Mouse (Mus musculus): Measurements from ENCODE around the gene Gnb4. TPM values are rescaled to one million over a fixed set of nuclear protein-coding genes. Genes with fewer than 3 reads are reported as not detected.

Gnb4 gene
- polyA plus RNA-seq, 1 experiment from 2014 or later: 60.7 TPM

GRCm38 (mm10) chr3:32538091-32538490 lies 78.3 kb downstream of the Gnb4 start:
- H3K27me3 ChIP-seq (ENCODE audit: insufficient read depth, low read length): no peaks in the 10 kb centered on the region
- no peak overlapping the region for H3K9ac ChIP-seq (replicated peaks; ENCODE audit: low read length)
- no peak for ATAC-seq (ENCODE audit: low FRiP score, low TSS enrichment)
- H3K4me1 ChIP-seq (ENCODE audit: insufficient read depth, low read length): no peaks in the 10 kb centered on the region; the same call in 1 of the 2 replicates
- H3K36me3 ChIP-seq (ENCODE audit: insufficient read depth, low read length): peaks cover 33% of the 10 kb centered on the region
- WGBS: 94% methylated on average over 5 of the region's 5 CpGs
- H3K27ac ChIP-seq (ENCODE audit: low read length): no peak overlapping the region
- no peaks in the 10 kb centered on the region for H3K9me3 ChIP-seq (ENCODE audit: low read length)
- H3K4me3 ChIP-seq (ENCODE audit: low read length): no peak overlapping the region
- no peak overlapping the region for H3K4me2 ChIP-seq (replicated peaks; ENCODE audit: low read depth, low read length)

- WGBS: 90% methylated on average over 1 of the region's 1 CpGs
- Histone ChIP-seq H3K4me1 (ENCODE audit: insufficient read depth, low read length) (no peaks in the 10 kb centered on the region; the same call in 1 of the 2 replicates), H3K27ac (ENCODE audit: low read length) (no peak overlapping the region), H3K27me3 (ENCODE audit: insufficient read depth, low read length) (no peaks in the 10 kb centered on the region), H3K4me3 (ENCODE audit: low read length) (no peak overlapping the region), H3K4me2 (replicated peaks; ENCODE audit: low read depth, low read length) (no peak overlapping the region), H3K9ac (replicated peaks; ENCODE audit: low read length) (no peak overlapping the region), H3K9me3 (ENCODE audit: low read length) (no peaks in the 10 kb centered on the region), H3K36me3 (ENCODE audit: insufficient read depth, low read length) (peaks cover 32% of the 10 kb centered on the region; the same call in 1 of the 2 replicates)
- ATAC-seq (ENCODE audit: low FRiP score, low TSS enrichment): no peak
These were observed 78.8 kb downstream of the Gnb4 start for GRCm38 (mm10) chr3:32537556-32537955.

- Histone ChIP-seq H3K27me3 (ENCODE audit: insufficient read depth, low read length) (no peaks in the 10 kb centered on the region), H3K4me2 (replicated peaks; ENCODE audit: low read depth, low read length) (no peak overlapping the region), H3K9ac (replicated peaks; ENCODE audit: low read length) (no peak overlapping the region), H3K36me3 (ENCODE audit: insufficient read depth, low read length) (peaks cover 36% of the 10 kb centered on the region; the same call in 1 of the 2 replicates), H3K4me3 (ENCODE audit: low read length) (no peak overlapping the region), H3K4me1 (ENCODE audit: insufficient read depth, low read length) (peaks cover 3% of the 10 kb centered on the region; the same call in 1 of the 2 replicates), H3K27ac (ENCODE audit: low read length) (no peak overlapping the region), H3K9me3 (ENCODE audit: low read length) (no peaks in the 10 kb centered on the region)
- 59% methylated on average over 1 of the region's 1 CpGs for WGBS
- ATAC-seq (ENCODE audit: low FRiP score, low TSS enrichment): no peak
These were observed 80.7 kb downstream of the Gnb4 start for GRCm38 (mm10) chr3:32535692-32536091.

Other genes with a start within 250 kb of the Gnb4 start
- gene Pik3ca, start 218.9 kb downstream of the Gnb4 start, polyA plus RNA-seq (2015; fragmentation: Nextera tagmentation; extraction: Ambion mirVana): 10.0 and 10.5 TPM in 2 replicates
- 0.23 and 0.26 TPM in 2 replicates for gene Kcnmb3, start 124.4 kb downstream of the Gnb4 start, polyA plus RNA-seq (2015; fragmentation: Nextera tagmentation; extraction: Ambion mirVana)
- gene Zfp639, start 106.3 kb downstream of the Gnb4 start, polyA plus RNA-seq (2015; fragmentation: Nextera tagmentation; extraction: Ambion mirVana): 38.6 and 42.2 TPM in 2 replicates
- 35.2 and 37.6 TPM in 2 replicates for gene Mfn1, start 87.1 kb downstream of the Gnb4 start, polyA plus RNA-seq (2015; fragmentation: Nextera tagmentation; extraction: Ambion mirVana)
- gene Actl6a, start 89.7 kb upstream of the Gnb4 start, polyA plus RNA-seq (2015; fragmentation: Nextera tagmentation; extraction: Ambion mirVana): 188 and 196 TPM in 2 replicates
- gene Ndufb5, start 120.4 kb upstream of the Gnb4 start, polyA plus RNA-seq (2015; fragmentation: Nextera tagmentation; extraction: Ambion mirVana): 325 and 353 TPM in 2 replicates
- gene Mrpl47, start 121.0 kb upstream of the Gnb4 start, polyA plus RNA-seq (2015; fragmentation: Nextera tagmentation; extraction: Ambion mirVana): 31.9 and 33.3 TPM in 2 replicates
- gene Usp13, start 201.0 kb upstream of the Gnb4 start, polyA plus RNA-seq (2015; fragmentation: Nextera tagmentation; extraction: Ambion mirVana): 4.5 and 5.2 TPM in 2 replicates